Mouse (Mus musculus): ENCODE measurements around the gene Serpine2. TPM values are rescaled to one million over a fixed set of nuclear protein-coding genes. Genes with fewer than 3 reads are reported as not detected.
A peak's percentile ranks its signal among the peaks of the same experiment; 100 is the strongest.

The Serpine2 gene
- total RNA-seq, 2 experiments from 2014 or later, result 11.9 to 22.9 TPM

DNA sequence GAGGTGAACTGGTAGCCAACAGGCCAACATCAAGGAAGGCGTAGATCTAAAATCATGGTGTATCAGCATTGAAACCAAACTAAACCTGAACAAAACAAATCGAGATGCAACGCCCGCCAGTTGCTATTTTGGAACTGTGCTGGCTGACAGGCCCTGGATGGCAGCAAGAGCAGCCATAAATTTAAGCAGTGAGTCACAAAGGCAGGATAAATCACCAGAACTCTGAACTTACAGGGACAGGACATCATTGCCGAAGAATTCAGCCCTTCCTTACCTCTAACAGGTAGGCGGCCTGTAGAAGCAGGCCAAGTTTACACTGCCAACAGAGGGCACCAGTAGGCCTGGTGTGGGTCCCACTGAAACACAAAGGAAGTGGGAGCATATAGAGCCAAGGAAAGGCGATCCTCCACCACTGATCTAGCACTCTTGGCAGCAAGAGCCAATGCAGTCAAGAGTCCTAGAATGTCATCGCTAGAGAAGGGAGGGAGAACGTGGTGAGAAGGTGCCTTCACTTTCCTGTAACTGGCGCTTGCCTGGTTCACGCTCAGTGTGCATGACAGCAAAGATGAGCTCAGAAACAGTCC, 41.6 kb downstream of the Serpine2 start:
- DNase-seq (ENCODE audit: low spot score in 2 of 2), result no peak

- no peak for DNase-seq (ENCODE audit: low spot score in 2 of 2)
These were observed 45.5 kb downstream of the Serpine2 start for GRCm38 (mm10) chr1:79815446-79815845.

GRCm38 (mm10) chr1:79809447-79809846, 51.5 kb downstream of the Serpine2 start:
- no peak for DNase-seq (ENCODE audit: low spot score in 2 of 2)

DNA sequence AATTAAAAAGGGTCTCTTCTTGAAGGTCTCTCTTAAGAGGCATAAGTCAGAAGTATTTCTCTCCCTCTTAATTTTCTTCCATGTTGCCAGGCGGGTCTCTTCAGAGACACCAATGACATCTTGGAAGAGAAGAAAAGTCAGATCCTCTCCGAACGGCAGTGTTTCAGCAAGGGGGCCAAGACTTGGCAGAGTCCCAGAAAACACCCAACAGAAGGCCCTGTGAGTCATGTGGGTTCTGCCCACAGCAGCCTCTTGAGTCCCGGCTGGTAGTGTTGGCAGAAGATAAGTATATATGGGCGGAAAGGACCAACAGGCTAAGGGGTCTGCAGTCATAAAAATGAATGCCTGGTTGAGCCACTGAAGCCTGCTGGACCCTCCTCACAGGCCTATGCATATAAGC, 54.1 kb downstream of the Serpine2 start:
- no peak for DNase-seq (ENCODE audit: low spot score in 2 of 2)

GRCm38 (mm10) chr1:79803614-79804013, 57.4 kb downstream of the Serpine2 start:
- DNase-seq (ENCODE audit: low spot score in 2 of 2), result no peak

DNA sequence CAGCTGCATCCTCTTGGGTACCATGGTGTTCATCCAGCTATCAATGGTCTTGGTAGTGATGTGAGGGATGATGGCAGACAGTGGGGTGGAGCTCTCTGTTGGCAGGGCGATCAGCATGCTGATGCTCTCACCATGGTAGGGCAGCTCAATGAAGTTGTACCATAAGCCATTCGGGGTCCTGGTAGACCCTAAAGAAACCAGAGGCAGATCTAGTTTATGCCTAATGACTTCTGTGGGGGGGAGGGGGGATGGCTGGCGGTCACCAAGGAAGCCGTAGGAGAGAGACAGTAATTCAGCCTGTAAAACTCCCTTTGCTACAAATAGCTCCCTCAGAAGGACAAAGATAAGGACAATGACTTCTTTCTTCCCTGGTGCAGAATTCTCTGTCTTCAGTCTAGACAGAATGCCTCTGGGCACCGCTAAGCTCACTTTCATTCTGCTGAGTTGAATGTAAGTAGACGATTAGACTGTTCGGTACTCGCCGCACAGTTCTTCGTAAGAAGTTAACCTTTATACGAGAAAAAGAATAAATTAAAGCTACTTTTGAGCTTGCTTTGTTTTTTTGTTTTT, 58.0 kb downstream of the Serpine2 start:
- no peak for DNase-seq (ENCODE audit: low spot score in 2 of 2)

GRCm38 (mm10) chr1:79797084-79797483, 63.9 kb downstream of the Serpine2 start:
- DNase-seq (ENCODE audit: low spot score in 2 of 2), result no peak

GRCm38 (mm10) chr1:79786267-79786927, 74.6 kb downstream of the Serpine2 start:
- no peak for DNase-seq (ENCODE audit: low spot score in 2 of 2)

- no peak for DNase-seq (ENCODE audit: low spot score in 2 of 2)
These were observed 78.5 kb downstream of the Serpine2 start for GRCm38 (mm10) chr1:79782433-79782832.

DNA sequence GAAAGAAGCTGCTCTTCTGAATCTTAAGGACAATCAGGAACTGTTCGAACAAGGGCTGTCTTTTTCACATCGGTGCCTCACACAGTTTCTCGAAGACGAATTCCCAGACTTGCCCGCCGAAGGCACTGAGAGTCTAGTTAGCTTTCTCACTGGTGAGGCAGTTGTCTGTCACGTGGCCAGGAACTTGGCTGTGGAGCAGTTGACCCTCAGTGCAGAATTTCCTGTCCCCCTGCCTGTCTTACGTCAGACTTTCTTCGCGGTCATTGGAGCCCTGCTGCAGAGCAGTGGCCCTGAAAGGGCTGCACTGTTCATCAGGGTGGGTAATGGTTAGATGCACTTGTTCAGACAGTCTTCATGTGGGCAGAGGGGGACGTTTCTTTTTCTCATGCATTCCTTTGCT, 83.0 kb downstream of the Serpine2 start:
- DNase-seq (ENCODE audit: low spot score in 2 of 2), result no peak

DNA sequence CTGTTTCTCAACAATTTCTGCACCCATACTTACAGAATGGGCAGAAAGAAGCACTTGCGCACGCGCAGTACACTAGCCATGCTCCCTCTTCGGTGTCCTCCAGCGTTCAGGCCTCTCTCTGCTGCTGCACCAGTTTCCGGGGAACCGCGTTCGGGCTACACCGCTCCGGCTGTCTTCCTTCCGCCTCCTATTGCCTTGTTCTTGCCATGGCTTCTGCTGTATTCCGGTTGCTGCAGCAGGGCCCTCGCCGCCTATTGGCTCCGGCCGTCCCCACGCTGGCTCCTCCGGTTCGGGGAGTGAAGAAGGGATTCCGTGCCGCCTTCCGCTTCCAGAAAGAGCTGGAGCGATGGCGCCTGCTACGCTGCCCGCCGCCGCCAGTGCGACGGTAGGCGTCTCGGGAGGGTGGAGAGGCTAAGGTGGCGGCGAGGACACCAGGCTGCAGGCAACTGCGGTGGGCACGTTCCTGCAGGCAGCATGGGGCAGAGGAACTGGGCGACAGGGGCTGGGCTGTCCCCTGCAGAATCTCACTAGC, 85.0 kb downstream of the Serpine2 start, which contains the start of the genes Mrpl44 and Wdfy1:
Gene Mrpl44, plus strand, starts transcription at position 92 of the 532 bp plus-strand sequence.
Gene Wdfy1, minus strand, starts transcription at position 217 of the 532 bp plus-strand sequence.
- peak; percentile 98 for DNase-seq (ENCODE audit: low spot score in 2 of 2)

GRCm38 (mm10) chr1:79774164-79774780, 86.7 kb downstream of the Serpine2 start:
- no peak for DNase-seq (ENCODE audit: low spot score in 2 of 2)

DNA sequence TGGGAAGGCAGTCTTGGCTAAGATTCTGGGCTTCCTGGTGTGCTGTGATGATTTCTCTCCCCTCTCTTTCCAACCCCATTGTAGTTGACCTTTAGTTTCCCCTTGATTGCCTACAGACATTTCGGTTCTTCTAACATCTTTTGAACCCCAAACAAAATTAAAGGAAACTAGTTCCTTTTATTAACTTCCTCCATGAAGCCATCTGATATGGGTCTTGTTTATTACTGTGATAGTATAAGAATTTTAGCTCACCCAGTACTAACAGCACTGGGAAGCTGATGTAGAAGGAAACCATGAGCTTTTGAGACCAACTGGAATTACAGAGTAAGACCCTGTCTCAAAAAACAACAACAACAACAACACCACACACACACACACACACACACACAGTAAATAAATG, 92.7 kb downstream of the Serpine2 start:
- DNase-seq (ENCODE audit: low spot score in 2 of 2), result no peak

- DNase-seq (ENCODE audit: low spot score in 2 of 2), result no peak
These were observed 96.5 kb downstream of the Serpine2 start for GRCm38 (mm10) chr1:79764483-79764882.

- no peak for DNase-seq (ENCODE audit: low spot score in 2 of 2)
These were observed 96.9 kb downstream of the Serpine2 start for GRCm38 (mm10) chr1:79764031-79764430.

GRCm38 (mm10) chr1:79762282-79763250, 98.4 kb downstream of the Serpine2 start:
- no peak for DNase-seq (ENCODE audit: low spot score in 2 of 2)

DNA sequence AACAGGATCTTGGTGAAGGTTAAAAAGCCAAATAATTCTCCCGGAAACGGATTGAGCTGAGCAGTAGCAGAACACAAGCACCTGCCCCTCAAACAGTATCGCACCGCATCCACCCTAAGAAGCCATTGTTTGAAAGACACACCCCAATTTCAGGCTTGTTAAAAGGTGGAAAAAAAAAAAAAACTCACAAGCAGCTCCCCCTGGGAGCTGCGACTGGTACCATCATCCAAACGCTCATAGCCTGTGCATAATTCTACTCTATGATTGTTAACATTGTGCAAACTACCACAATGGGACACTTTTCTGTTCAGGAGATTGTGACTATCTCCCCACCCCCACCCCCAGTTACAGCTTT, 99.1 kb downstream of the Serpine2 start:
- DNase-seq (ENCODE audit: low spot score in 2 of 2), result no peak

GRCm38 (mm10) chr1:79761106-79761916, 99.7 kb downstream of the Serpine2 start:
- peak; percentile 80 to 83 for DNase-seq (ENCODE audit: low spot score in 2 of 2)

- DNase-seq (ENCODE audit: low spot score in 2 of 2), result peak in 1 of 2 experiments; percentile 32
These were observed 100.3 kb downstream of the Serpine2 start for GRCm38 (mm10) chr1:79760656-79761055.

Measured in adrenal gland, adult 18-20 months (tissue).